Mouse (Mus musculus): Measurements from ENCODE around the gene Med12l.

DNA sequence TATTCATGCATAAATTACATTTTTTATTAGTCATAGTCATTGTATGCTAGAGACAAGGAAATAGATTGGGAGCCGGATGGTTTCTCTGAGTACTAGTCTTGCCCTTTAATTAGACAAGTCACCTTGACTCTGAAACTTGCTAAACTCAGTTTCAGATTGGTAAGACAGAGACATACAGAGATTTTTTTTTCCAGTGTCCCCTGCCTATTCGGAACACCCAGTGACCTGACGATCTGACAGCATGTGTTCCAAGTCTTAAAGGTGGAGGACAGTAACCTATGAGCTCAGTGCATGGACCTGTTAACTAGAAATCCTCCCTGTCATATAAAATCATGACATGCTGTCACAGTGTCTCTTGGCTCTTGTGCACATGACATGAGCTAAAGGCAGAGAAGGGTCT lies 123.9 kb downstream of the Med12l start:
- TF ChIP-seq ZNF384 (IDR thresholded peaks at IDR 0.05; ENCODE audit: low read depth, low read length) (no peak), MAFK (IDR thresholded peaks at IDR 0.05; ENCODE audit: insufficient read depth, low read depth, low read length) (no peak), CHD2 (IDR thresholded peaks at IDR 0.05; ENCODE audit: low read depth, low read length) (no peak)

Measured in ES-E14 (cell line).